Mouse (Mus musculus) liver, embryonic 11.5 days (tissue): ENCODE data around the gene Mapk3. TPM values are rescaled to one million over a fixed set of nuclear protein-coding genes. Genes with fewer than 3 reads are reported as not detected.
"Not testable (repeated sequence)": the region's sequence is repeated elsewhere in the genome, so short reads cannot be mapped to it uniquely, and the experiment has no call there.

ENCODE experiments used
- ATAC-seq: fragments of 200-750 bp; cut with Nextera tagmentation; replicated peaks from 2 replicates; pipeline ENCODE4 v1.8.0; 2017; ENCODE audit warnings: moderate number of reproducible peaks, mild to moderate bottlenecking, moderate TSS enrichment, moderate library complexity; ENCODE audit not compliant: low FRiP score
- DNase-seq: peaks from one replicate; pipeline ENCODE4 v3.0.0-alpha.2; 2017; ENCODE audit warnings: low spot score
- H3K27ac ChIP-seq: fragments of 300-500 bp; sonication (generic); 2 replicates; pipeline ENCODE4 v1.5.1; 2014; ENCODE audit warnings: mild to moderate bottlenecking, low read depth, low read length, control low read depth
- H3K27me3 ChIP-seq: fragments of 300-500 bp; sonication (generic); replicated peaks from 2 replicates; pipeline ENCODE4 v1.6.1; 2014; ENCODE audit warnings: low read length, mixed read lengths; ENCODE audit not compliant: control insufficient read depth, insufficient read depth
- H3K36me3 ChIP-seq: fragments of 300-500 bp; sonication (generic); 2 replicates; pipeline ENCODE4 v1.6.1; 2014; ENCODE audit warnings: mild to moderate bottlenecking, low read length, moderate library complexity, mixed read lengths; ENCODE audit not compliant: control insufficient read depth, insufficient read depth
- H3K4me1 ChIP-seq: fragments of 300-500 bp; sonication (generic); replicated peaks from 2 replicates; pipeline ENCODE4 v1.6.1; 2014; ENCODE audit warnings: low read length, mixed read lengths; ENCODE audit not compliant: control insufficient read depth, insufficient read depth
- H3K4me2 ChIP-seq: fragments of 300-500 bp; sonication (generic); 2 replicates; pipeline ENCODE4 v1.6.1; 2014; ENCODE audit warnings: mild to moderate bottlenecking, control low read depth, moderate library complexity
- H3K4me3 ChIP-seq: fragments of 300-500 bp; sonication (generic); 2 replicates; pipeline ENCODE4 v1.5.1; 2014; ENCODE audit warnings: low read depth, low read length, control low read depth
- H3K9ac ChIP-seq: fragments of 300-500 bp; sonication (generic); 2 replicates; pipeline ENCODE4 v1.6.1; 2014; ENCODE audit warnings: low read depth, low read length, control low read depth
- H3K9me3 ChIP-seq: fragments of 300-500 bp; sonication (generic); 2 replicates; pipeline ENCODE4 v1.6.1; 2016; ENCODE audit warnings: low read length, inconsistent platforms, mixed read lengths; ENCODE audit not compliant: control insufficient read depth
- whole genome bisulfite sequencing: fragments of 180-500 bp; shearing (Covaris S2); extraction: QIAGEN DNeasy Blood & Tissue Kit; methylation state at CpG from one replicate; pipeline ENCODE4 v1.1.7; 2014; 5-methylcytosine and 5-hydroxymethylcytosine counted together
- polyA plus RNA-seq: library from polyadenylated mRNA; unstranded; fragments of >200 nt; fragmentation: Nextera tagmentation; extraction: Ambion mirVana; gene quantifications from 2 replicates; pipeline ENCODE4 v1.2.1, GENCODE M21; 2014

The Mapk3 gene
- polyA plus RNA-seq, 1 experiment from 2014 or later = 39.3 TPM

- H3K4me3 ChIP-seq, H3K36me3 ChIP-seq, H3K27ac ChIP-seq, DNase-seq, H3K9ac ChIP-seq, H3K4me2 ChIP-seq, ATAC-seq, H3K9me3 ChIP-seq, H3K4me1 ChIP-seq, H3K27me3 ChIP-seq: not testable (repeated sequence)
- WGBS = 77% methylated on average over 4 of the region's 4 CpGs
Measured at GRCm38 (mm10) chr7:126730256-126730789, 29.1 kb upstream of the Mapk3 start.

GRCm38 (mm10) chr7:126736122-126736521 lies 23.3 kb upstream of the Mapk3 start:
- ATAC-seq = no peak
- Histone ChIP-seq H3K4me3 (no peak overlapping the region), H3K4me2 (no peak overlapping the region), H3K27me3 (no peaks in the 10 kb centered on the region), H3K9ac (no peak overlapping the region), H3K9me3 (no peaks in the 10 kb centered on the region), H3K27ac (no peak overlapping the region), H3K36me3 (no peaks in the 10 kb centered on the region), H3K4me1 (no peaks in the 10 kb centered on the region)
- 80% methylated on average over 8 of the region's 8 CpGs for WGBS
- DNase-seq = no peak

GRCm38 (mm10) chr7:126739551-126739950 lies 19.9 kb upstream of the Mapk3 start:
- WGBS = 81% methylated on average over 17 of the region's 17 CpGs
- Histone ChIP-seq H3K27ac (no peak overlapping the region), H3K27me3 (no peaks in the 10 kb centered on the region), H3K9ac (no peak overlapping the region), H3K36me3 (no peaks in the 10 kb centered on the region), H3K9me3 (no peaks in the 10 kb centered on the region), H3K4me1 (no peaks in the 10 kb centered on the region), H3K4me2 (no peak overlapping the region), H3K4me3 (no peak overlapping the region)
- no peak for ATAC-seq
- DNase-seq = no peak

GRCm38 (mm10) chr7:126740132-126740735 lies 19.2 kb upstream of the Mapk3 start:
- H3K4me2 ChIP-seq = no peak overlapping the region

GRCm38 (mm10) chr7:126740977-126741376 lies 18.4 kb upstream of the Mapk3 start:
- no peaks in the 10 kb centered on the region for H3K27me3 ChIP-seq

More at GRCm38 (mm10) chr7:126740132-126740735, 19.2 kb upstream of the Mapk3 start:
- H3K9me3 ChIP-seq = no peaks in the 10 kb centered on the region
- H3K4me3 ChIP-seq = no peak overlapping the region
- H3K4me1 ChIP-seq = no peaks in the 10 kb centered on the region
- DNase-seq (no peak), ATAC-seq (no peak)
- no peaks in the 10 kb centered on the region for H3K27me3 ChIP-seq
- no peaks in the 10 kb centered on the region for H3K36me3 ChIP-seq
- no peak overlapping the region for H3K9ac ChIP-seq
- 84% methylated on average over 13 of the region's 13 CpGs for WGBS
- no peak overlapping the region for H3K27ac ChIP-seq

GRCm38 (mm10) chr7:126741452-126741851 lies 17.9 kb upstream of the Mapk3 start:
- Histone ChIP-seq H3K4me1 (0 out of 2 replicates have a peak, but pooled peaks cover 1% of the 10 kb centered on the region), H3K36me3 (no peaks in the 10 kb centered on the region), H3K9me3 (no peaks in the 10 kb centered on the region), H3K27me3 (no peaks in the 10 kb centered on the region), H3K4me3 (no peak overlapping the region), H3K4me2 (no peak overlapping the region), H3K9ac (no peak overlapping the region), H3K27ac (no peak overlapping the region)
- DNase-seq = no peak
- WGBS = 83% methylated on average over 5 of the region's 5 CpGs
- no peak for ATAC-seq

More at GRCm38 (mm10) chr7:126740977-126741376, 18.4 kb upstream of the Mapk3 start:
- H3K9me3 ChIP-seq = no peaks in the 10 kb centered on the region
- no peak overlapping the region for H3K27ac ChIP-seq
- H3K9ac ChIP-seq = no peak overlapping the region
- ATAC-seq (no peak), DNase-seq (no peak)
- WGBS = 66% methylated on average over 5 of the region's 5 CpGs
- no peaks in the 10 kb centered on the region for H3K36me3 ChIP-seq
- H3K4me1 ChIP-seq = no peaks in the 10 kb centered on the region
- H3K4me2 ChIP-seq = no peak overlapping the region
- H3K4me3 ChIP-seq = no peak overlapping the region

GRCm38 (mm10) chr7:126741964-126742482 lies 17.4 kb upstream of the Mapk3 start:
- Histone ChIP-seq H3K4me1 (0 out of 2 replicates have a peak, but pooled peaks cover 2% of the 10 kb centered on the region), H3K9ac (no peak overlapping the region), H3K27me3 (no peaks in the 10 kb centered on the region), H3K4me3 (no peak overlapping the region), H3K27ac (no peak overlapping the region), H3K4me2 (no peak overlapping the region), H3K9me3 (no peaks in the 10 kb centered on the region), H3K36me3 (no peaks in the 10 kb centered on the region)
- no peak for ATAC-seq
- WGBS = 89% methylated on average over 13 of the region's 13 CpGs
- no peak for DNase-seq

- no peak for ATAC-seq
- no peaks in the 10 kb centered on the region for H3K27me3 ChIP-seq
- H3K4me2 ChIP-seq = peak overlapping the region; percentile 41
- no peaks in the 10 kb centered on the region for H3K36me3 ChIP-seq
- H3K27ac ChIP-seq = peak overlapping the region; percentile 70; the same call in 1 of the 2 replicates
- H3K9ac ChIP-seq = 0 out of 2 replicates have a peak overlapping the region, but pooled peaks have one; percentile 22
- peak overlapping the region; percentile 15; the same call in 1 of the 2 replicates for H3K4me3 ChIP-seq
- 0 out of 2 replicates have a peak, but pooled peaks cover 2% of the 10 kb centered on the region for H3K4me1 ChIP-seq
- no peaks in the 10 kb centered on the region for H3K9me3 ChIP-seq
- 56% methylated on average over 12 of the region's 12 CpGs for WGBS
- DNase-seq = no peak
Measured at GRCm38 (mm10) chr7:126746066-126746465, 13.3 kb upstream of the Mapk3 start.
